Mouse (Mus musculus): ENCODE results near the gene Slc7a1. TPM values are rescaled to one million over a fixed set of nuclear protein-coding genes. Genes with fewer than 3 reads are reported as not detected.

The Slc7a1 gene
- polyA plus RNA-seq, 1 experiment from 2014 or later = 45.2 TPM

DNA sequence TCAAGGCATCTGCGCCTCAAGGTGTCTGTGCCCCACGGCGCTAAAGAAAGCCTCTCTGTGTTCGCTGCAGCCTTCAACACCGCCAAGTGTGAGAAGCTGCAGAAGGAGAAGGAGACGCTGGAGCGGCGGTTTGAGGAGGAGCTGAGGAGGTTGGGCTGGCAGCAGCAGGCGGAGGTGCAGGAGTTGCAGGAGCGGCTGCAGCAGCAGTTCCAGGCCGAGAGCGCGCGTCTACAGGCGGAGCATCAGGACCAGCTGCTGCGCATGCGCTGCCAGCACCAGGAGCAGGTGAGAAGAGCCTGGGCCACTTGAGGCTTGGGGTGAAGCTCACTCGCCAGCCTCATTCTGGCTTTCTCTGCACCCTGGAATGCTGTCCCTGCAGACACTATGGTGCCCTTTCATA, 110.9 kb downstream of the Slc7a1 start:
- Histone ChIP-seq H3K9me3 (no peaks in the 10 kb centered on the region), H3K4me2 (no peak overlapping the region), H3K27me3 (replicated peaks) (no peaks in the 10 kb centered on the region), H3K4me1 (no peaks in the 10 kb centered on the region), H3K9ac (no peak overlapping the region), H3K27ac (no peak overlapping the region), H3K4me3 (no peak overlapping the region), H3K36me3 (replicated peaks) (peaks cover 15% of the 10 kb centered on the region)
- 83% methylated on average over 18 of the region's 18 CpGs for WGBS
- ATAC-seq (replicated peaks) = no peak

DNA sequence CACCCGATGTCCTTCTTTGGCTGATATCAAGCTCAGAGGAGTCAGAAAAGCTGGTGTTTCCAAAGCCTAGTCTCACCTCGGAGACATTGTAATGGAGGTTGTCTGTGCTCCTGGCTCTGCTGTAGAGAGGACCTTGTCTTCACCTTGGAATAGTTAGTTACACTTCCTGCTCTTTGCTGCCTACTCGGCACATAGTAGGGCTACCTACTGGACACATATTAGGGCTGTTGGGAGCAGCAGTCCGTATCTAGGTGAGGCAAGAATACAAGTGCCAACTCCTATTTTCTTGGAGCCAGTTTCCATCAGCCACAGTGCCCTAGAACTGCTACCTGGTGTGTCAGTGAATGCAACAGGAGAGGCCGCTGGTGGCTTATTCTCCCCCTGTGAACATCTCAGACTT, 112.2 kb downstream of the Slc7a1 start:
- no peak overlapping the region for H3K4me2 ChIP-seq
- no peak overlapping the region for H3K27ac ChIP-seq
- no peak overlapping the region for H3K4me3 ChIP-seq
- no peak for ATAC-seq (replicated peaks)
- H3K36me3 ChIP-seq (replicated peaks) = peaks cover 15% of the 10 kb centered on the region
- WGBS = 92% methylated on average over 5 of the region's 5 CpGs
- no peaks in the 10 kb centered on the region for H3K4me1 ChIP-seq
- no peak overlapping the region for H3K9ac ChIP-seq
- H3K27me3 ChIP-seq (replicated peaks) = no peaks in the 10 kb centered on the region
- no peaks in the 10 kb centered on the region for H3K9me3 ChIP-seq

- 84% methylated on average over 3 of the region's 3 CpGs for WGBS
- Histone ChIP-seq H3K36me3 (replicated peaks) (no peaks in the 10 kb centered on the region), H3K4me3 (no peak overlapping the region), H3K9ac (no peak overlapping the region), H3K4me2 (no peak overlapping the region), H3K4me1 (no peaks in the 10 kb centered on the region), H3K9me3 (no peaks in the 10 kb centered on the region), H3K27me3 (replicated peaks) (no peaks in the 10 kb centered on the region), H3K27ac (no peak overlapping the region)
- no peak for ATAC-seq (replicated peaks)
Observed at GRCm38 (mm10) chr5:148283584-148283983, 116.1 kb downstream of the Slc7a1 start.

DNA sequence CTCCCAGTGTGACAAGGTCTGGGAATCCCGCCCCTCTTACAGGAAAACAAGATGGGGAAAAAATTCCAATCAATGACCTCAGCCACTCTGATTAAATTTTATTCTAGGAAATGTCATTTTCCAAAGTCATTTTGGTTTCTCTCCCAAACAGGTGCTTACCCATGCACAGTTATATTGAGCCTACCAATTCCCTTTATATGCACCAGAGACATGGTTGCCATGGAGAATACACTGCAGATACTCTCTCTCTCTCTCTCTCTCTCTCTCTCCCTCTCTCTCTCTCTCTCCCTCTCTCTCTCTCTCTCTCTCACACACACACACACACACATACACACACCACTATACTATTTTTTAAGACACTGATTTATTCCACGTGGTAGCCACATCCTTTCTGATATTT, 116.5 kb downstream of the Slc7a1 start:
- H3K27ac ChIP-seq = 0 out of 2 replicates have a peak overlapping the region, but pooled peaks have one; percentile 5
- ATAC-seq (replicated peaks) = no peak
- H3K4me1 ChIP-seq = no peaks in the 10 kb centered on the region
- WGBS = 72% methylated on average over 2 of the region's 2 CpGs
- H3K4me3 ChIP-seq = no peak overlapping the region
- no peaks in the 10 kb centered on the region for H3K9me3 ChIP-seq
- no peak overlapping the region for H3K9ac ChIP-seq
- no peak overlapping the region for H3K4me2 ChIP-seq
- H3K27me3 ChIP-seq (replicated peaks) = no peaks in the 10 kb centered on the region
- H3K36me3 ChIP-seq (replicated peaks) = no peaks in the 10 kb centered on the region

DNA sequence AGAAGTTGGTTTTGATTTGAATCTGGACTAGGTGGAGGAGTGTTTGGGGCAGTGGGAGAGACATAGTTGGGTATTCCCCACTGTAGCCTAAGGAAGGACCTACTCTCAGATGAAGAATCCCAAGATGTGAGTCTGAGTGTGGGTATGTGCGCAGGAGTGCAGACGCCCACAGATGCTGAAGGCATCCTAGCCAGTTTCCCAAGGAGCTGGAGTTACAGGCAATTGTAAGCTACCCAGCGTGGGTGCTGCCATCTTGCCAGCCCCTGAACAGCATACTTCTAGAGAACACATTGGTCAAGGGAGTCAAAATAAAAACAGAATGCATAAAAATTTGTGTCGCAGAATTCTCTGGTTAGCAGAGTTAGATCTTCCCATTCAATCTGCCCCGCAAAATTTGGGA, 117.1 kb downstream of the Slc7a1 start:
- Histone ChIP-seq H3K4me2 (no peak overlapping the region), H3K4me3 (no peak overlapping the region), H3K27me3 (replicated peaks) (no peaks in the 10 kb centered on the region), H3K36me3 (replicated peaks) (no peaks in the 10 kb centered on the region), H3K4me1 (no peaks in the 10 kb centered on the region), H3K27ac (0 out of 2 replicates have a peak overlapping the region, but pooled peaks have one; percentile 5), H3K9me3 (no peaks in the 10 kb centered on the region), H3K9ac (no peak overlapping the region)
- 94% methylated on average over 5 of the region's 5 CpGs for WGBS
- no peak for ATAC-seq (replicated peaks)

DNA sequence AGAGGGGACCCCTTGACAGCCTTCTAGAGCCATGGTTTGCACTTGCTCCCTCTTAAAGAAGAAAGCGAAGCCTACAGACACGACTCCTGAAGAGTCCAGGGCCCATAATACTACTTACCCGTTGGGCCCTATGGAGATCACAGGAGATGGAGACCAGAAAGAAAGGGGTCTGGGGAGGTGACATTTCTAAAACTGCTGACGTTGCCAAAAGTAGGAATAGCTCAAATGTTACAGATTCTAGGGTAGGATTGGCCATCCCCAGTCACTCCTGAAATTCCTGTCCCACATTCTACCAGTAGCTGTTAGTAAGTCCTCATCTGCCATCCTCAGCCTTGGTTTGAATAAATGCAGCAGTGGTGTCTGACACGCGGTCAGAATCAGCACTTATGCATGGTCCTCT, 117.6 kb downstream of the Slc7a1 start:
- Histone ChIP-seq H3K4me2 (no peak overlapping the region), H3K27ac (no peak overlapping the region), H3K27me3 (replicated peaks) (no peaks in the 10 kb centered on the region), H3K36me3 (replicated peaks) (no peaks in the 10 kb centered on the region), H3K4me1 (no peaks in the 10 kb centered on the region), H3K9ac (no peak overlapping the region), H3K9me3 (no peaks in the 10 kb centered on the region), H3K4me3 (no peak overlapping the region)
- WGBS = 90% methylated on average over 6 of the region's 6 CpGs
- ATAC-seq (replicated peaks) = no peak

- Histone ChIP-seq H3K9me3 (no peaks in the 10 kb centered on the region), H3K36me3 (replicated peaks) (no peaks in the 10 kb centered on the region), H3K4me2 (no peak overlapping the region), H3K4me3 (no peak overlapping the region), H3K4me1 (no peaks in the 10 kb centered on the region), H3K9ac (no peak overlapping the region), H3K27ac (no peak overlapping the region), H3K27me3 (replicated peaks) (no peaks in the 10 kb centered on the region)
- 87% methylated on average over 5 of the region's 5 CpGs for WGBS
- ATAC-seq (replicated peaks) = no peak
Observed at GRCm38 (mm10) chr5:148280321-148280720, 119.4 kb downstream of the Slc7a1 start.

DNA sequence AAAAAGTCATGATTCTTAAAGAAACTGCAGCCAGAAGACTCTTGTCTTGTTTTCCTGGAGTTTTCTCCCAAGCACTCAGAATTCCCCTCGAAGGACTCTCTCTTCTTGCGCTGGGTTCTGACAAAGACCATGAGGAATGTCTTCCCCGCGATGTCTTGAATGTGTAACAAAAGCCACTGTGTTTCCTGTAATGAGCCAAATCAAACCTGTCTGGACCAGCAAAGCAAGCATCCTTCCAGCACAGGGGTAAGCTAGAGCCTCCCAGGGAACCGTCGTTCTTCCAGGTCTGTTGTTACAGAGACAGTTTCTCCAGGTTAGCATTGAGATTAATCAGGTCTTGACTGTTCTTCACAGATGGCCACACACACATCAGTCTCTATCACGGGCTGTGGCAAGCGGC, 121.5 kb downstream of the Slc7a1 start:
- ATAC-seq (replicated peaks) = no peak
- Histone ChIP-seq H3K4me1 (no peaks in the 10 kb centered on the region), H3K9me3 (no peaks in the 10 kb centered on the region), H3K27me3 (replicated peaks) (no peaks in the 10 kb centered on the region), H3K4me3 (no peak overlapping the region), H3K27ac (no peak overlapping the region), H3K4me2 (no peak overlapping the region), H3K36me3 (replicated peaks) (no peaks in the 10 kb centered on the region), H3K9ac (no peak overlapping the region)
- 88% methylated on average over 8 of the region's 8 CpGs for WGBS

Other genes starting within 250 kb of the Slc7a1 start
- gene Ubl3, start 152.9 kb upstream of the Slc7a1 start, polyA plus RNA-seq (2015; fragmentation: Nextera tagmentation; extraction: Ambion mirVana) = 78.7 and 84.4 TPM in 2 replicates